Mouse (Mus musculus) activated CD4-positive, CD25-positive, alpha-beta regulatory T cell (primary cell): ENCODE results near the gene Gna13. TPM values are rescaled to one million over a fixed set of nuclear protein-coding genes. Genes with fewer than 3 reads are reported as not detected.

ENCODE experiments used
- polyA plus RNA-seq, 2 experiments: library from polyadenylated mRNA; unstranded; fragments of 100-300 nt; shearing (Covaris generic); gene quantifications; one replicate each; pipeline ENCODE4 v1.2.1; 2017

The Gna13 gene
- polyA plus RNA-seq, result 10 to 100 TPM; 72.3 to 87.2 TPM

DNA sequence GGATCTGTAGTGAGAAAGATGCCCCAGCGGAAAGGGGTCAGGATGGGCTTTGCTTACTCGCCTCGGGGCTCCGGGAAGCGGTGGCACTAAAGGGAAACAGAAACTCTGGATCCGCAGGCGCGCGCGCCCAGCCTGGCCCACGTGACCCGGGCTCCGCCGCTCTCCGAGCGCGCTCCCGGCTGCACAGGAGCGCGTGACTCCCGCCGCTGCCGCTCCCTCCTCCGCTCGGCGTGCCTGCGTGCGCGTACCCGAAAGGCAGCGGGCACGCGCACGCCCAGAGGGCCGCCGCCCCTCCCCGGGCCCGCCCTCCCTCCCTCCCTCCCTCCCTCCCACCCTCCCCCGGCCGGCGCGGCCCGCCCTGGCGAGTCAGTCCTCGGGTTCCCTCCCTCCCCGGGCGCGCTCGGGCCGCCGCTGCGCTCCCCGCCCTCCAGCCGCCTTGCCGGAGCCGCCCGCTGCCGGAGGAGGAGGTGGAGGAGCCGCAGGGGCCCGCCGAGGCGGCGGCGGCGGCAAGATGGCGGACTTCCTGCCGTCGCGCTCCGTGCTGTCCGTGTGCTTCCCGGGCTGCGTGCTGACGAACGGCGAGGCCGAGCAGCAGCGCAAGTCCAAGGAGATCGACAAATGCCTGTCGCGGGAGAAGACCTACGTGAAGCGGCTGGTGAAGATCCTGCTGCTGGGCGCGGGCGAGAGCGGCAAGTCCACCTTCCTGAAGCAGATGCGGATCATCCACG, at the start of gene Gna13:
Gene Gna13 (plus strand): TSS at position 369 of the 728 bp plus-strand sequence.

DNA sequence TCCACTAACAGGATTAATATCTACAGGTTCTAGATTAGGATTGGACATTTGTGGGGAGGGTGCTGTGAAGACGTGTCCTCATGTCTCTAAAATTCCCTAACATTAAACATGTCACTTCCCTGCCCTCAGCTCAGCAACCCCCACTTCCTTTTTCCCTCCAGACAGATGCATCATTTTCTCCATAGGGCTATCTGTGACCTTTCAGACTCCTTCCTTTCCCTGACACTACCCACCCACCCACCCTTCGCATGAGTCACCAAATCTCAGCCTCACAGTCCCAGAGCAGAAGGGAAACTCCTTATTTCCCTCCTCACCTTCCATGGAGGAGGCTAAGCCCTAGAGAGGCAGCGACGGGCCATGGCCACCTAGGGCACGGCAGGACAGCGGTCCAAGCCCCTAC, 51.0 kb downstream of the Gna13 start, which contains the start of gene 9930022D16Rik:
Gene 9930022D16Rik (plus strand): TSS at position 301 of the 400 bp plus-strand sequence.

DNA sequence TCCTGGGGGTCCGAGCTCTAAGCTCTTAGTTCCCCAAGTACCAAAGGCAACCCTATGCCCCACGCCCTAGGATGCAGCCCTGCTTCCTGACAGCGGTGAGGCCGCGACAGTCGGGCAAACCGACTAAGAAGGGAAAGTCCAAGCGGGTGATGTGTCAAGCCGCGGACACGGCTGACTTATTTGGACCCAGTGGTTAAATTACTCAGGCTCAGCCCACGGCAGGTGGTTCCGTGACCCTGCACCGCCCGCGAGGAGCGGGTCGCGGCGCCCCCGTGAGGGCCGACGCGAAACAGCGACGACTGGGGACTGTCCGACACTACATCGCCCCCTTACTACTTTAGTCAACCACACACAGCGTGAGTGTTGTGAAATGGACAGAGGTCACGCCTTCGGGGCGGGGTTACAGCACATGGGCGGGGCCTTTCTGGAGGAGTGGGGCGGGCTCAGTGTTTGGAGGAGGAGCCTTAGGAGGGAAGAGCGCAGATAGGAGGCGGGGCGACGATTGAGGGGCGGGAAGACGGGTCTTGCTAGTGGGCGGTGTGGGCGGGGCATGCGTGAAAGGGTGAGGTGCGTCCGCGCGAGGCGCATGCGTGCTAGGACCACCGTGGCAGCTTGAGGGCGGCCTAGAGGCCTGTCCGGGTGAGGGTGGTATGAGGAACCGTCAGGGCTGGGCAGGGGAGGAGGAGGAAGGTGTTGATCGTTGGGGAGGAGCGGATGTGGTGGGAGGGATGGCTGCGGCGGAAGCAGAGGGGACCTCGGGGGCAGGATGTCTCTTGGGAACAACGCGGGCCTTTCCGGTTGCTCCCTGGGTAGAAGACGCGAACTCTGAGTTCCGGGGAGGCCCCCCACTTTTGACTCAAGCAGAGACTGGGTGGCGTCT, 63.0 kb downstream of the Gna13 start, which contains the start of gene Amz2:
Gene Amz2 (plus strand): TSS at position 555 of the 880 bp plus-strand sequence.

Other genes with a start within 250 kb of the Gna13 start
- gene E030025P04Rik, start 218.5 kb upstream of the Gna13 start, polyA plus RNA-seq, result not detected
- 1 to 10 TPM; 2.3 to 2.4 TPM for gene Rgs9, start 64.7 kb upstream of the Gna13 start, polyA plus RNA-seq
- gene 9930022D16Rik, start 51.1 kb downstream of the Gna13 start, polyA plus RNA-seq, result under 1 TPM in 1 of 2 experiments, not detected in 1; 0.19 TPM
- 10 to 100 TPM; 36.8 to 36.9 TPM for gene Amz2, start 63.1 kb downstream of the Gna13 start, polyA plus RNA-seq
- gene Arsg, start 110.5 kb downstream of the Gna13 start, polyA plus RNA-seq, result 1 to 10 TPM; 1.9 to 3.1 TPM
- 10 to 100 TPM; 19.0 to 29.3 TPM for gene Slc16a6, start 110.8 kb downstream of the Gna13 start, polyA plus RNA-seq
- 1 to 10 TPM in 1 of 2 experiments, under 1 TPM in 1; 0.09 to 1.2 TPM for gene Wipi1, start 249.1 kb downstream of the Gna13 start, polyA plus RNA-seq